Mouse (Mus musculus) MN1 (cell line): Measurements from ENCODE around the gene Zdhhc14.
"Not testable (repeated sequence)": the region's sequence is repeated elsewhere in the genome, so short reads cannot be mapped to it uniquely, and the experiment has no call there.

Experiments
- DNase-seq: peaks from one replicate; pipeline ENCODE4 v3.0.0-alpha.2; 2016; ENCODE audit warnings: low spot score

Gene Zdhhc14

GRCm38 (mm10) chr17:5607352-5607751, 115.0 kb downstream of the Zdhhc14 start:
- DNase-seq, result no peak

DNA sequence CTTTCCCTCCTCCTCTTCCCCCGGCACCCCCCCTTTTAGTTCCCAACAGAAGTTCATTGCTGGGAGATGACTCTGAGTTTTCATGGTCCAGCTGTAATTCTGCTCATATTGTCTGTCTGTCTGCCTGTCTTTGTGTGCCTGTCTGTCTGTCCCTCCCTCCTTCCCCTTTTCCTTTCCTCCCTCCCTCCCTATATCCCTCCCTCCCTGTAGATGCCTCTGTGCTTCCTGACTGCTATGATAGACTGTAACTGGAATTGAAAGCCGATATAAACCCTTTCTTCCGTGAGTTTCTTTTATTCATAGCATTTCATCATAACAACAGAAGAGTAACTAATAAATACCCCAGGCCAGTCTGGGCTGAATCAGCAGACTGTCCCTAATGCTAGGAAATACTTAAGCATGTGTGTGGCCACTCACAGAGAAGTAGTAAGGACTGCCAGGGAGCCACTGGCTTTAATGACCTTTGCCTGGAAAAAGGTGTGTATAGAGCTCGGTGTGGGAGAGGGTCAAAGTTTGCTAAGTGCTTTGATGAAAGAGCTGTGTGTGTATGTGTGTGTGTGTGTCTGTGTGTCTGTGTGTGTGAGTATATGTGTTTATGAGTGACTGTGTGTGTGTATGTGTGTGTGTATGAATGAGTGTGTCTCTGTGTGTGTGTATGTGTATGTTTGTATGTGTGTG, 117.7 kb downstream of the Zdhhc14 start:
- no peak for DNase-seq

- DNase-seq, result no peak
These were observed 119.9 kb downstream of the Zdhhc14 start for GRCm38 (mm10) chr17:5612236-5612635.

DNA sequence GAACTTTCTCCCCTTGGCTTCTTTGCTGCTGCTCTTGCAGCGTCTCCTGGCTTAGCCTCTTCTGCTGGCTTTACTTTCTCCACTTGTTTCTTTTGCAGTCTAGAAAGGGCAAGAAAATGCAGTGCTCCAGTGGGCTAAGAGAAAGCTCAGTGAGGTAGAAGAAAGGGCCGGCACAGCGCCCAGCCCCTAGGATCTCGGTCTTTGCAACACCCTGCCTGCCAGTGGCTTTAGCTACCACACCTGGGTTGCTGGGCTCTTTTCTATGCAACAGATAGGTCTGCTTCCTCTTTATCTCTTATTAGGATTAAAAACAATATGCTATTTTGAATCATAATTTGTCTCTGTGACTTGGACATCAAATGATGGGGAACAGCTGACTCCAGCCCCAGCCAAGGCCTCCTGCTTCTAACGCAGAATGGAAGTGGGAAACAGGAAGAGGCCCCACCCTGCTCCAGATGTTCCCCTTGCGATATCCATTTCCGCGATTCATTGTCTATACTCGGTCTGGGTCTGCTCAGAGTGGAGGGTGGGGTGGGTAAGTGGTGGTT, 122.5 kb downstream of the Zdhhc14 start:
- DNase-seq, result no peak

GRCm38 (mm10) chr17:5621626-5622591, 129.6 kb downstream of the Zdhhc14 start:
- no peak for DNase-seq

DNA sequence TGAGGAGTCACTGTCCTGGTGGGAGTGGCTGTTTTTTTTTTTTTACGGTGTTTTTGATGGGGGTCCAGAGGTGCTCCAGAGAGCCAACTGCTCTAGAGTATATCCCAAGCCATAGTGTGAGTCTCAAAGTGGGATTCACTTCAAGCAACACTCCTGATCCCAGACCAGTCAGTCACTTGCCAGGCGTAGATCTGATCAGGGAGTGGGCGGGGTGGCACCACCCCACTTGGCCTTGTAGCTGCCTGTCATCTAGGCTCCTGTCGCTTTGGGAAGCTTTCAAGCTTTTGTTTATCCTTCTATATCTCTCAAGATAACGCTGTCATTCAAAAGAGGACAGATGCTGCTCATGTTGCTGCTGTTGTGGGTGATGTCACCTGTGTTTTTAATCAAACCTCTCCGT, 130.4 kb downstream of the Zdhhc14 start:
- DNase-seq, result no peak

- no peak for DNase-seq
These were observed 130.8 kb downstream of the Zdhhc14 start for GRCm38 (mm10) chr17:5623181-5623580.

GRCm38 (mm10) chr17:5624815-5625214, 132.5 kb downstream of the Zdhhc14 start:
- DNase-seq, result not testable (repeated sequence)

DNA sequence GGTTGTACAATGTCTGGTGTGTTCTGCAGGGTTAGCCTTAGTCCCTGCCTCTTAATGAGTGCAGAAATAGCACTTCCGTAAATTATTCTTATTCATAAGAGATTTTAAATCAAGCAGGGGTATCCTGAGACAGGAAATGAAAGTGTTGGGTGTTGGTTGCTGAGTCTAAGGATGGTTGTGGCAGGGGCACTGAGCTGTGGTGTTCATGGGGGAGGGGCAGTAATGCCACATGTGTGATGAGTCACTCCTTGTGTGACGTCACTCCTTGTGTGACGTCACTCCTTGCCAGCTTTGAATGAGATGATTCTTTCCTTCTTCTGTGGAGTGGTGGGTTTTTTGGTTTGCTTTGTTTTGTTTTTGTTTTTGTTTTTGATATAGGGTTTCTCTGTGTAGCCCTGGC, 134.0 kb downstream of the Zdhhc14 start:
- no peak for DNase-seq

- no peak for DNase-seq
These were observed 135.3 kb downstream of the Zdhhc14 start for GRCm38 (mm10) chr17:5627664-5628063.

DNA sequence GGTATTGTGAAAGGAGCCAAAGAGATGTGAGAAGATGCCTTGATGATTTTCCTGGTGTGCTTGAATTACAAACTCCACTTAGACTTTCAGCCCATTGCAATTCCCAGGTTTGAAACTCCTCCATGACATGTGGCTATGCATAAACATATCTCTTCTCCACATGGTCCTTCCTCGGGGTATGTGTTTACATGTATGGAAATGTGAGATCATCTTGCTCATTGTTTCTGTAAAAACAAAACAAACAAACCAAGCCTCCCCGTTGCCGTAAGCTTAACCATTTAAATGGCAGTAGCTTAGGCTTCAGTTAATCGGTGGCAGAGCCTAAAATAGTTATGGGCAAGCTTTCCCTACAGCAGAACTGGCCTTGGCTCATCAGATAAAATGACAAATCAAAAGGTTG, 137.3 kb downstream of the Zdhhc14 start:
- no peak for DNase-seq

DNA sequence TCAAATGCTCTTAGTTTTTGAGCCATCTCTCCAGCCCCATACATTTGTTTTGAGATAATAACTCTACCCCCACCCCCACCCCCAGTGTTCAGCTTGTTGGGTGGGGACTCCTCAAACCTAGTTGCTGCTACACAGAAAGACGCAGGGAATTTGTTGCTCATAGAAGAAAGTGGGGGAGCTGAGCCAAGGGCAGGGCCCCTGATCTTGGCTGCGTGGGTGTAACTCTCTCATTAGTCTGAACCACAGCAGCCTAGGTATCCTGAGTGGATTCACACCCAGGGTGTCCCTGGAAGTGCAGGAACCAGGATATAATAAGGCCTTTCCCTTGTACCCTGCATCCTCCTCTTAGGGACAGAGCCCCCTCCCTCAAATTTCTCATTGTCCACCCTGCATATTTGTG, 142.9 kb downstream of the Zdhhc14 start:
- DNase-seq, result no peak

GRCm38 (mm10) chr17:5641436-5641835, 149.1 kb downstream of the Zdhhc14 start:
- no peak for DNase-seq

DNA sequence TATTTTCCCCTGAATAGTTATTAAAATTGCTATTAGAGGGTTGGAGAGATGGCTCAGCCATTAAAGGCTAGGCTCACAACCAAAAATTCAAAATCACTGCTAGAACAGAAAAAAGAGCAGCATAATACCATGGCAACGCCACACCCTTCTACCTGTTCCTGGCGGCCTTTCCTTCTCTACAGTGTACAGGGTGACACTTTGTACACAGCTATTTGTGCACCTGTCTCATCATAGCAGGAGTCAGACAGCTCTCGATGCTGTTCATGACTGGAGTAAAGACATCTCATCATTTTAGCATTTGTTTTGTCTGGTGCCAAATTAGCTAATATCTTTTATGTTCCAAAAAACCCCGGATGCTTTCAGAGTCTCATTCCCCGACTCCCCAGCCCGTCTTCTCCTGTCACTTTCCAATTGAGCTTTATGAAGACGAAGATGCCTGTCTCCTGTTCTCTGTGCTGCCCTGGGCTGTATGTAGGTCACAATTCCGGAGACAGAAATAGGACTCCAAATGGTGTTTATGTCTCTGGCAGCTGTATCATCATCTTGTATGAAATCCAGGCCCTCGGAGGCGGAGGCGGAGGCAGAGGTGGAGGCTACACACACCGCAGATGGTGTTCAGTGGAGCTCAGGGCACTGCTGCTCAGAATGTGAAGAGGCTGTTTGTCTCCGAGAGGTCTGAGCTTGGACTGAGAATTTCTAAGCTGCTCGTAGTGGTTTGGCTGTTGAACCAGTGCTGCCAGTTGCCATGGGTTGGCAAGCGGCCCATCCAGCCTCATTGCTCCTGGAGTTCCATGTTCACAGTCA, 150.8 kb downstream of the Zdhhc14 start:
- no peak for DNase-seq

DNA sequence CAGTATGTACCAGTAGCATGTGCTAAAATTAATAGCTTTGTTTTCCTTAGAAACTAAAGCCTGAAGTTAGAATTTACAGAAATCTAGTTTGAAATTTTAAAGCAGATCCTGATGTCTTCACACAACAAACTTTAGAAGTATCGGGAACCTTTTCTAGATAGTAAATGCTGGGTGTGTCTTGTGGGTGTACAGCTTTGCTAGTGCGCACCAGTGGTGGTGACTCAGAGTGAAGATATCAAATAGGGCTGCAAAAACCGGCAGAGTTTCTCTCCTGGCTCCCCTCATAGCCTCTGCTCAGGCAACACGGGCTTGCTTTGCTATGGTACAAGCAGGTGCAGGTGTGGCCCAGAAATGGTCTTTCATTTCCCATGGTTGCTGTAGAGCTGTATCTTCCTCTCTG, 157.8 kb downstream of the Zdhhc14 start:
- DNase-seq, result no peak

- DNase-seq, result no peak
These were observed 158.3 kb downstream of the Zdhhc14 start for GRCm38 (mm10) chr17:5650642-5651041.

- no peak for DNase-seq
These were observed 159.2 kb downstream of the Zdhhc14 start for GRCm38 (mm10) chr17:5651551-5651950.

- DNase-seq, result no peak
These were observed 161.6 kb downstream of the Zdhhc14 start for GRCm38 (mm10) chr17:5653981-5654380.

- DNase-seq, result no peak
These were observed 163.2 kb downstream of the Zdhhc14 start for GRCm38 (mm10) chr17:5655536-5655935.

DNA sequence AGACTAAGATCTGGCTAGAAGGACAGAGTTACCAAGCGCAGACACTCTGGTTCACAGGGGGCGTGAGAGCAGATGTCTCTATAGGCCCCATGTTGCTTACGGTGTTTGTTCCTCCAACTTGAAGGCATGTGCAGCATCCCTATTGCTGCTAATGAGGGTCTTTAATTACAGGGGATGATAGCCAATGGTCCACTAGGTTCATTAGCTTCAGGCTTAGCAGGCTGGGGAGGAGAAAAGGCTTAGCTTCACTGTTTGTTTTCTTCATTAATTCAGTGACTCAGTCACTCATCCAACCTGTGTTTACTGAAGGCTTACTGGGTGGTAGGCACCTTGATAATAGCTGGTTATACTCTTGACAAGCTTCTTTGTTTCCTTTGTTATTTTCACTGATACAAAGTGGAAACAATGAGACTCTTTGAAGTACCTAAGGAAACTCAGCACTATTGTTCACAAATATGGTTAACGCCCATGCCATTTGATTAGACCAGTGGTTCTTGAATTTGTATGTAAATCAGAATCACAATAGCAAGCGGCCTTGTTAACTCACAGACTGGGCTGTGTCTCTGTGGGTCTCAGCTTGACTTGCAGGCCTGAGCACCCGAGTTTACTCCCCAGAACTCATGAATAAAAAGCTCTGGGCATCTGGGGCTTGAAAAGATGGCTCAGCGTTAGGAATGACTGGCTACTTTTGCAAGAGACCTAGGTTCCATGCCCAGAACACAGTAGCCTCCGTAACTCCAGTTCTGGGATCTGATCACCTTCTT, 168.1 kb downstream of the Zdhhc14 start:
- no peak for DNase-seq

GRCm38 (mm10) chr17:5666652-5667051, 174.3 kb downstream of the Zdhhc14 start:
- DNase-seq, result no peak
